Mouse (Mus musculus) layer of hippocampus, adult 11-12 months (tissue): ENCODE measurements around the gene Il20ra.
A peak's percentile ranks its signal among the peaks of the same experiment; 100 is the strongest.

ENCODE experiments used
- DNase-seq: peaks from one replicate; pipeline ENCODE4 v3.0.0; 2022; ENCODE audit warnings: low spot score

Gene Il20ra

GRCm38 (mm10) chr10:19765459-19765858 is 53.1 kb downstream of the Il20ra start:
- DNase-seq: no peak

- DNase-seq: peak; percentile 25
Observed at GRCm38 (mm10) chr10:19779092-19779491, 66.7 kb downstream of the Il20ra start.

- peak; percentile 8 for DNase-seq
Observed at GRCm38 (mm10) chr10:19781365-19781764, 69.0 kb downstream of the Il20ra start.

GRCm38 (mm10) chr10:19794996-19795395 is 82.6 kb downstream of the Il20ra start:
- DNase-seq: peak; percentile 19

- DNase-seq: no peak
Observed at GRCm38 (mm10) chr10:19802958-19803357, 90.6 kb downstream of the Il20ra start.

- no peak for DNase-seq
Observed at GRCm38 (mm10) chr10:19804763-19805162, 92.4 kb downstream of the Il20ra start.
